Mouse (Mus musculus) midbrain, embryonic 11.5 days (tissue): ENCODE measurements around the gene Igsf8. TPM values are rescaled to one million over a fixed set of nuclear protein-coding genes. Genes with fewer than 3 reads are reported as not detected.
A peak's percentile ranks its signal among the peaks of the same experiment; 100 is the strongest.

Experiments used
- ATAC-seq: fragments of 200-750 bp; cut with Nextera tagmentation; 2 replicates; pipeline ENCODE4 v1.8.0; 2017; ENCODE audit warnings: moderate TSS enrichment, moderate library complexity; ENCODE audit not compliant: low FRiP score
- DNase-seq: peaks from one replicate; pipeline ENCODE4 v3.0.0; 2015; ENCODE audit warnings: low spot score; ENCODE audit errors: missing footprints
- H3K27ac ChIP-seq: fragments of 300-500 bp; sonication (generic); 2 replicates; pipeline ENCODE4 v1.5.1; 2014; ENCODE audit warnings: low read depth, low read length
- H3K27me3 ChIP-seq: fragments of 300-500 bp; sonication (generic); 2 replicates; pipeline ENCODE4 v1.6.1; 2014; ENCODE audit warnings: mild to moderate bottlenecking, low read length, moderate library complexity, mixed read lengths; ENCODE audit not compliant: control insufficient read depth, insufficient read depth
- H3K36me3 ChIP-seq: fragments of 300-500 bp; sonication (generic); 2 replicates; pipeline ENCODE4 v1.6.1; 2014; ENCODE audit warnings: mild to moderate bottlenecking, low read length, moderate library complexity, mixed read lengths; ENCODE audit not compliant: control insufficient read depth, insufficient read depth
- H3K4me1 ChIP-seq: fragments of 300-500 bp; sonication (generic); 2 replicates; pipeline ENCODE4 v1.6.1; 2014; ENCODE audit warnings: low read length; ENCODE audit not compliant: control insufficient read depth, insufficient read depth
- H3K4me2 ChIP-seq: fragments of 300-500 bp; sonication (generic); 2 replicates; pipeline ENCODE4 v1.6.1; 2014; ENCODE audit warnings: mild to moderate bottlenecking, moderate library complexity
- H3K4me3 ChIP-seq: fragments of 300-500 bp; sonication (generic); 2 replicates; pipeline ENCODE4 v1.5.1; 2014; ENCODE audit warnings: low read depth, low read length
- H3K9ac ChIP-seq: fragments of 300-500 bp; sonication (generic); 2 replicates; pipeline ENCODE4 v1.6.1; 2014; ENCODE audit warnings: low read length
- H3K9me3 ChIP-seq: fragments of 300-500 bp; sonication (generic); 2 replicates; pipeline ENCODE4 v1.6.1; 2016; ENCODE audit warnings: low read length; ENCODE audit not compliant: control insufficient read depth
- WGBS: fragments of 180-500 bp; shearing (Covaris S2); extraction: QIAGEN DNeasy Blood & Tissue Kit; methylation state at CpG from one replicate; pipeline ENCODE4 v1.1.7; 2014; 5-methylcytosine and 5-hydroxymethylcytosine counted together
- polyA plus RNA-seq: library from polyadenylated mRNA; unstranded; fragments of >200 nt; fragmentation: Nextera tagmentation; extraction: Ambion mirVana; gene quantifications from 2 replicates; pipeline ENCODE4 v1.2.1, GENCODE M21; 2014

The Igsf8 gene
- polyA plus RNA-seq, 1 experiment from 2014 or later, result 55.1 TPM

DNA sequence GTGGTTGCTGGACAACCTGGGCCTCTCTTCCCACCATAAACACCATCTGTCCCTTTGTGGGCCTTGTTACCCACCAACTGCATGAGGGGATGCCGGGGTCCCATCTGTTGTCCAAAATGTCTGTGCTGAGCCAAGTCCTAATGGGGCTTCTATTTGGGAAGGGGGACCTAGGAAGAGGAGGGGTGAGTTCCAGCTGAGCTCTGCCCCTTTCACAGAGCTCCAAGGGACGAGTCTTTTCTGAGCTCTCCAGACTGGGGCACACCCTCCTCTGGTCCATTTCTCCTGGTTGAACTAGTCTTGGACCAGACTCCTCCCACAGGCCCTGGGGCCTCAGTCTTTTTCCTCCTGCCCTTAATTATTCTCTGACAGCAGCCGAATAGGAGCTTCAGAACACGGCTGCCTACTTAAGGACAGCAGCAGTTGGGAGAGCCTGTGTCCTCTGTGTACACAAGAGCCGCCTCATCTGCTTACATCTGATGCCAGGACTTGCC is 58.5 kb downstream of the Igsf8 start:
- Histone ChIP-seq H3K27ac (peak overlapping the region; percentile 48; the same call in 1 of the 2 replicates), H3K9me3 (no peaks in the 10 kb centered on the region), H3K4me2 (no peak overlapping the region), H3K9ac (no peak overlapping the region), H3K4me1 (peaks cover 22% of the 10 kb centered on the region), H3K27me3 (peaks cover 6% of the 10 kb centered on the region), H3K4me3 (no peak overlapping the region), H3K36me3 (peaks cover 7% of the 10 kb centered on the region; the same call in 1 of the 2 replicates)
- ATAC-seq (peak; percentile 31), DNase-seq (no peak)
- WGBS, result 42% methylated on average over 5 of the region's 5 CpGs

- Histone ChIP-seq H3K27me3 (peaks cover 33% of the 10 kb centered on the region), H3K4me3 (no peak overlapping the region), H3K9ac (no peak overlapping the region), H3K27ac (no peak overlapping the region), H3K36me3 (peaks cover 4% of the 10 kb centered on the region; the same call in 1 of the 2 replicates), H3K4me1 (peaks cover 24% of the 10 kb centered on the region), H3K4me2 (no peak overlapping the region), H3K9me3 (no peaks in the 10 kb centered on the region)
- whole genome bisulfite sequencing, result 49% methylated on average over 13 of the region's 13 CpGs
- ATAC-seq, result no peak
- no peak for DNase-seq
These were observed 61.3 kb downstream of the Igsf8 start for GRCm38 (mm10) chr1:172322725-172323124.

GRCm38 (mm10) chr1:172323298-172323697 is 61.9 kb downstream of the Igsf8 start:
- no peak overlapping the region for H3K4me3 ChIP-seq
- H3K27me3 ChIP-seq, result peaks cover 34% of the 10 kb centered on the region

DNA sequence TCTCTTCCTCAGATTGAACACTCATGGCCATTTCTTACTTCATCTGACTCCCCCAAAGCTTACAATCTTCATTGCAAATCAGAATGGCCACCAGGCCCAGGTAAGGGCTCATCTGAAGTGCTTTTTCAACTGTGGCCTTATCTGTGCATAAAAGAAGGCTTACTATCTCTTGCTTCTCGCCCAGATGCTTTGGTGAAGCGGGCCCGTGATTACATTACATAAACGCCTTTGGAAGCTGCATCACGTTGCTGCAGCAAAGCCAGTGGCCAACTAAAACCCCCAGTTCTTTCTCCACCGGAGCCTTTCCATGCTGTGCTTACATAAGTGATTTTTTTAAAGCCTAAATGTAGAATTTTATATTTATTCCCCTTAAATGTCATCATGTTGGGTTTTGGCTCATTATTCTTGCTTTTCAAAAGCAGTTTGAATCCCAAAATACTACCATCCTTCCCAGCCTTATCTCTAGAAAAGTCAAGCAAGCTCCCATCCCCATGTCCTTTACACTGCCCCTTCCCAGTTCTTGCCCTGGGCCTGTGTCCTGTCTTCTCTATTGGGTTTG is 62.4 kb downstream of the Igsf8 start:
- peaks cover 25% of the 10 kb centered on the region for H3K4me1 ChIP-seq
- H3K27me3 ChIP-seq, result peaks cover 34% of the 10 kb centered on the region
- no peak overlapping the region for H3K4me2 ChIP-seq
- H3K36me3 ChIP-seq, result peaks cover 2% of the 10 kb centered on the region; the same call in 1 of the 2 replicates
- ATAC-seq (no peak), DNase-seq (no peak)
- no peaks in the 10 kb centered on the region for H3K9me3 ChIP-seq
- no peak overlapping the region for H3K27ac ChIP-seq
- 55% methylated on average over 6 of the region's 6 CpGs for WGBS
- no peak overlapping the region for H3K4me3 ChIP-seq
- H3K9ac ChIP-seq, result no peak overlapping the region

More at GRCm38 (mm10) chr1:172323298-172323697, 61.9 kb downstream of the Igsf8 start:
- no peak for DNase-seq
- H3K4me2 ChIP-seq, result no peak overlapping the region
- H3K9ac ChIP-seq, result no peak overlapping the region
- no peaks in the 10 kb centered on the region for H3K9me3 ChIP-seq
- H3K36me3 ChIP-seq, result peaks cover 2% of the 10 kb centered on the region; the same call in 1 of the 2 replicates
- peaks cover 24% of the 10 kb centered on the region for H3K4me1 ChIP-seq
- no peak overlapping the region for H3K27ac ChIP-seq
- 8% methylated on average over 5 of the region's 5 CpGs for WGBS
- no peak for ATAC-seq

- Histone ChIP-seq H3K4me2 (no peak overlapping the region), H3K9me3 (no peaks in the 10 kb centered on the region), H3K4me3 (no peak overlapping the region), H3K4me1 (peaks cover 32% of the 10 kb centered on the region), H3K27me3 (peaks cover 34% of the 10 kb centered on the region), H3K9ac (no peak overlapping the region), H3K36me3 (no peaks in the 10 kb centered on the region), H3K27ac (no peak overlapping the region)
- DNase-seq (peak; percentile 97), ATAC-seq (peak; percentile 39; the same call in 1 of the 2 replicates)
- WGBS, result 10% methylated on average over 7 of the region's 7 CpGs
These were observed 63.3 kb downstream of the Igsf8 start for GRCm38 (mm10) chr1:172324725-172325124.

DNA sequence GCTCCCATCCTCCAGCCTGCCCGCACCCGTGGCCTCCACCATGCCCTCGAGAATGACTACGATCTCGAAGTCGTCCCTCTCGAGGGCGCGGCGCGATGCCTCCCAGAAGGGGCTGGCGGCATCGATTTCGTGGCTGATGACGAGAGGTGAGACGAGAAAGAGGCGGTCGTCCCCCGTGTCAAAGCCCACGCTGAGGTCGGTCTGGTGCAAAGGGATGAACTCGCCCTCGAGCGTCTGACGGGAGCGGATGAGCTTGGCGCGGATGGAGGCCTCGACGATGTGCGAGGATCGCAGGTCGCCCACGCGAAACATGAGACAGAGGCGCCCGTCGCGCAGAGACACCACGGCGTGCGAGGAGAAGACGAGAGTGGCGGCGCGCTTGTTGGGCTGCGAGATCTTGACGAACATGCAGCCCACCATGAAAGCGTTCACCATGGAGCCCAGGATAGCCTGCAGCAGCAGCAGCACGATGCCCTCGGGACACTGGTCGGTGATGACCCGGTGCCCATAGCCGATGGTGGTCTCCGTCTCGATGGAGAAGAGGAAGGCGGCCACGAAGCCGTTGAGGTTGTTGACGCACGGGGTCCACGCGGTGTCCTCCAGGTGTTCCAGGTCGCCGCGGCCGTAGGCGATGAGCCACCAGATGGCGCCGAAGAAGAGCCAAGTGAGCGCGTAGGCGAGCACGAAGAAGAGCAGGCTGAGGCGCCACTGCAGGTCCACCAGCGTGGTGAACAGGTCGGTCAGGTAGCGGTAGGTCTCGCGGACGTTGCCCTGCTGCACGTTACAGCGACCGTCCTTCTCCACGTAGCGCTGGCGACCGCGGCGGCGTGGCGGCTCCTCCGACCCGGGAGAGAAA is 64.5 kb downstream of the Igsf8 start:
- H3K27ac ChIP-seq, result no peak overlapping the region

GRCm38 (mm10) chr1:172326684-172327083 is 65.2 kb downstream of the Igsf8 start:
- H3K9me3 ChIP-seq, result no peaks in the 10 kb centered on the region
- DNase-seq (peak; percentile 81), ATAC-seq (no peak)
- no peak overlapping the region for H3K27ac ChIP-seq
- H3K4me3 ChIP-seq, result peak overlapping the region; percentile 38; the same call in 1 of the 2 replicates
- no peaks in the 10 kb centered on the region for H3K36me3 ChIP-seq
- peaks cover 37% of the 10 kb centered on the region for H3K27me3 ChIP-seq
- 60% methylated on average over 11 of the region's 11 CpGs for WGBS
- peaks cover 30% of the 10 kb centered on the region for H3K4me1 ChIP-seq
- peak overlapping the region; percentile 71 for H3K4me2 ChIP-seq
- no peak overlapping the region for H3K9ac ChIP-seq

More for the DNA sequence above, 64.5 kb downstream of the Igsf8 start:
- ATAC-seq (peak; percentile 27), DNase-seq (no peak)
- peak overlapping the region; percentile 71 for H3K4me2 ChIP-seq
- H3K4me3 ChIP-seq, result peak overlapping the region; percentile 38
- H3K36me3 ChIP-seq, result no peaks in the 10 kb centered on the region
- WGBS, result 22% methylated on average over 94 of the region's 94 CpGs
- peak overlapping the region; percentile 52 for H3K9ac ChIP-seq
- peaks cover 30% of the 10 kb centered on the region for H3K4me1 ChIP-seq
- no peaks in the 10 kb centered on the region for H3K9me3 ChIP-seq
- H3K27me3 ChIP-seq, result peaks cover 37% of the 10 kb centered on the region

DNA sequence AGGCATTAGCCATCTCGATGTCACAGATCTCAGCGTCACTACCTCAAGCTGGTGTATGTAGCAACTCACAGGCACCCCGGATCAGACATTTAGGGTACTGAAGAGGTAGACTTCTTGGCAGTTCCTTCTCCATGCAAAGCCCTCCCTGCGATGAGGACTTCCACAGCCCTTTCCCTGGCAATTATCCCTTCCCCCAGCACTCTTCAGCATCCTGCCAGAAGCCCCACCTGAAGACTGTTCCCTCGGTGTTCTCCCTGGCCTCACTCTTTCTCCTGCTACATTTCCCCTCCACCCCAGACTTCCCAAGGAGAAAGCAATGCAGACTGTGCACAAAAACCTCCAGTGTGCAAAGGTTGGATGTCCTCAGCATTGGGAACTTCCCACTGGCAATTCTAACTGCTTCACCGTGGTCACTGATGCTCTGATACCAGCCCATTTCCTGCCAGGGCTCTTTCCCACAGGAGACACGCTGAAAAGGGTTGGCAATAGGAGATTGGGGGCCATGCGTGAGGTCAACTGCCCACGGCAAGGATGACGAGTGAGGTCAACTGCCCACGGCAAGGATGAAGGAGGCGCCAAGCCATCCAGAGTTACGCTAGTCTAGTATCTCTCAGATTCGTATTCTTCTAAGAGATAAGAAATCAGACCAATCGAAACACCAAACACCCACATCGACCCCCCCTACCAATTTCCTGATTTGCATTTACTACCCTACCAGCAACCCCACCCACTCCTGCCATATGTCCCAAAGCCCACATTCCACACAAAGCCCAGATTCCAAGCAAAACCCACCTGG is 66.0 kb downstream of the Igsf8 start:
- no peak for ATAC-seq
- Histone ChIP-seq H3K4me1 (peaks cover 30% of the 10 kb centered on the region), H3K9me3 (no peaks in the 10 kb centered on the region), H3K4me3 (no peak overlapping the region), H3K27ac (no peak overlapping the region), H3K27me3 (peaks cover 35% of the 10 kb centered on the region), H3K36me3 (no peaks in the 10 kb centered on the region), H3K4me2 (no peak overlapping the region), H3K9ac (no peak overlapping the region)
- 93% methylated on average over 16 of the region's 16 CpGs for WGBS
- peak; percentile 73 for DNase-seq
